In the genomic region with DNA sequence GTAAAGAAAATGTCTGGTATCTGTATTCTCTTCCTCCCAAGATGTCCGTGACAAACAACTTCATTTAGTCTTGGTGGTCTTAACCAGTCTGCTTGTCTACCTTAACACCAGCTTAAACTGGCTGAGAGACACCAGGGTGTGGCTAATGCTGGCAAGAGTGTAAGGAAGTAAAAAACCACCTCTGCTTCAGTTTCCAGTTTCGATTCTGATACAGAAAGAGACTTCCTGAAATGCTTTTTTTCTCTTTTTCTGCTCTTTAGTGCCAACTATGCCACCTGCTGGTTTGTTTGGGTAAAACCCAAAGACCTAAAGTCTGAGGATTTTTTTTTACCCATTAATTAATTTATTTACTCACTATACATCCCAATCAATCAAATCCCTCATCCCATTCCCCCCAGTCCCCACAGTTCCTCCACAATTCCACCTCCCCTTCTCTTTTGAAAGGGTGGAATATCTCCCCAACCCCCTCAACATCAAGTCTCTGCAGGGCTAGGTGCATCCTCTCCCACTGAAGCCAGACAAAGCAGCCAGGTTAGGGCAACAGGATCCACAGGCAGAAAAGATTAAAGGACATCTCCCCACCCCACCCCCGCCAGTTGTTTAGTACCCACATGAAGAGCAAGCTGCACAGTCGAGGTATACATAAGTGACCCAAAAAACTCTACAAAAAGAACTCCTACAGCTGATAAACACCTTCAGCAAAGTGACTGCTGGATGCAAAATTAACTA, we compare ENCODE assay signal across 8 mouse cellular contexts. TPM values are rescaled to one million over a fixed set of nuclear protein-coding genes. Genes with fewer than 3 reads are reported as not detected.
DNase-seq lines count a peak whose midpoint lies in the region; ATAC-seq and TF ChIP-seq lines count a peak whose summit lies in the region.
"Not testable (repeated sequence)": the region's sequence is repeated elsewhere in the genome, so short reads cannot be mapped to it uniquely, and the experiment has no call there.

Gene Samd9l (minus strand): TSS at position 233 of the 729 bp plus-strand sequence.

- not testable (repeated sequence) for H3K4me1 ChIP-seq in MEL (ENCODE audit: control insufficient read depth in 1 of 2, insufficient read depth in 2 of 2, low read length in 2 of 2); hindbrain, embryonic 16.5 days (ENCODE audit: control insufficient read depth, insufficient read depth, low read depth, low read length); lung, adult 2 months (ENCODE audit: control insufficient read depth, insufficient read depth, low read length)

- not testable (repeated sequence) for H3K27me3 ChIP-seq in MEL (ENCODE audit: control insufficient read depth in 1 of 2, insufficient read depth in 2 of 2, low read length in 2 of 2); hindbrain, embryonic 16.5 days (replicated peaks; ENCODE audit: control insufficient read depth, insufficient read depth, low read length)

- TF ChIP-seq CTCF in MEL (IDR thresholded peaks at IDR 0.05 in 2 of 3, conservative IDR thresholded peaks at IDR 0.05 in 1 of 3; ENCODE audit: control insufficient read depth in 1 of 3, insufficient read depth in 1 of 3, low read depth in 2 of 3, low read length in 3 of 3, poor library complexity in 1 of 3, severe bottlenecking in 1 of 3) = peak in 2 of 3 experiments; percentile 30 to 51; a peak in 3 of 6 replicates
- TF ChIP-seq CTCF in lung, adult 2 months (IDR thresholded peaks at IDR 0.05; ENCODE audit: insufficient read depth, low read length) = not testable (repeated sequence)

- WGBS in hindbrain, embryonic 16.5 days = 52% methylated on average over 4 of the region's 4 CpGs
- 20% methylated on average over 4 of the region's 4 CpGs for WGBS in lung, adult 2 months

- H3K36me3 ChIP-seq in MEL (ENCODE audit: control insufficient read depth in 1 of 2, insufficient read depth in 2 of 2, low read length in 2 of 2); hindbrain, embryonic 16.5 days (ENCODE audit: control insufficient read depth, insufficient read depth, low read length): not testable (repeated sequence)

- not testable (repeated sequence) for H3K27ac ChIP-seq in MEL (ENCODE audit: control insufficient read depth, low read depth, low read length); hindbrain, embryonic 16.5 days (ENCODE audit: low read depth, low read length)

- H3K9me3 ChIP-seq in MEL (replicated peaks; ENCODE audit: insufficient read depth, low read length); hindbrain, embryonic 16.5 days (ENCODE audit: control insufficient read depth, low read length): not testable (repeated sequence)

- peak in 1 of 2 experiments; percentile 15; a peak in 1 of 4 replicates for TF ChIP-seq EP300 in MEL (IDR thresholded peaks at IDR 0.05; ENCODE audit: low read depth in 1 of 2, low read length in 2 of 2)

- peak in 1 of 2 experiments; percentile 29; a peak in 1 of 4 replicates for TF ChIP-seq POLR2A in MEL (IDR thresholded peaks at IDR 0.05; ENCODE audit: control insufficient read depth in 1 of 2, insufficient read depth in 1 of 2, low read depth in 1 of 2, low read length in 2 of 2, poor library complexity in 1 of 2)
- not testable (repeated sequence) for TF ChIP-seq POLR2A in lung, adult 2 months (IDR thresholded peaks at IDR 0.05; ENCODE audit: borderline replicate concordance, extremely low read depth, low read depth, low read length)

- not testable (repeated sequence) for ATAC-seq in hindbrain, embryonic 16.5 days

- peak within 1 kb of the TSS; percentile 30 to 69 for H3K4me3 ChIP-seq in MEL (ENCODE audit: control insufficient read depth in 1 of 2, insufficient read depth in 1 of 2, low read depth in 2 of 2, low read length in 2 of 2)
- H3K4me3 ChIP-seq in hindbrain, embryonic 16.5 days (ENCODE audit: low read length) = not testable (repeated sequence)
- H3K4me3 ChIP-seq in lung, adult 2 months (replicated peaks; ENCODE audit: extremely low read depth, low read depth, low read length) = peak within 1 kb of the TSS; percentile 54

- peak within 1 kb of the TSS; percentile 48 for H3K9ac ChIP-seq in MEL (ENCODE audit: control insufficient read depth, low read depth, low read length, poor library complexity, severe bottlenecking)
- not testable (repeated sequence) for H3K9ac ChIP-seq in hindbrain, embryonic 16.5 days (ENCODE audit: low read depth, low read length)

- H3K4me2 ChIP-seq in hindbrain, embryonic 16.5 days (ENCODE audit: low read length) = 0 out of 2 replicates have a peak within 1 kb of the TSS, but pooled peaks have one; percentile 25

- not testable (repeated sequence) for H3K79me2 ChIP-seq in MEL (ENCODE audit: control insufficient read depth, insufficient read depth, low read length, poor library complexity)

- TF ChIP-seq RAD21 in MEL (IDR thresholded peaks at IDR 0.05; ENCODE audit: low read depth, low read length) = peak; percentile 57

- peak; percentile 92 for DNase-seq in MEL (ENCODE audit: low read depth, low spot score)
- DNase-seq in cerebellum, adult 18-20 months = peak; percentile 13 to 31
- peak; percentile 81 for DNase-seq in gastrocnemius, adult 18-20 months (ENCODE audit: low spot score)
- peak; percentile 64 for DNase-seq in layer of hippocampus, adult 9-11 months
- DNase-seq in lung, adult 2 months = peak; percentile 67
- peak; percentile 69 for DNase-seq in ovary, postnatal 14 days (ENCODE audit: low spot score)
- peak; percentile 48 for DNase-seq in testis, postnatal 14 days (ENCODE audit: low spot score)

TF ChIP-seq in MEL, 35 proteins besides CTCF, POLR2A, EP300 and RAD21:
- TF ChIP-seq SIN3A (IDR thresholded peaks at IDR 0.05; ENCODE audit: low read length) = peak; percentile 53; the same call in 1 of the 2 replicates
- peak; percentile 31; the same call in 1 of the 2 replicates for TF ChIP-seq ZC3H11A (IDR thresholded peaks at IDR 0.05; ENCODE audit: low read depth, low read length)
- peak; percentile 35; the same call in 1 of the 2 replicates for TF ChIP-seq TBP (IDR thresholded peaks at IDR 0.05; ENCODE audit: low read depth, low read length)
- TF ChIP-seq ETS1 (IDR thresholded peaks at IDR 0.05; ENCODE audit: low read depth, low read length) = peak; percentile 71
- TF ChIP-seq HCFC1 (IDR thresholded peaks at IDR 0.05; ENCODE audit: low read depth, low read length) = peak; percentile 53; the same call in 1 of the 2 replicates
- peak; percentile 65 for TF ChIP-seq SMC3 (IDR thresholded peaks at IDR 0.05; ENCODE audit: low read depth, low read length)
- peak; percentile 87 for TF ChIP-seq ZNF384 (IDR thresholded peaks at IDR 0.05; ENCODE audit: low read depth, low read length)
- TF ChIP-seq ELF1 (IDR thresholded peaks at IDR 0.05; ENCODE audit: low read depth, low read length) = peak; percentile 66
- peak; percentile 37; the same call in 1 of the 2 replicates for TF ChIP-seq MXI1 (IDR thresholded peaks at IDR 0.05; ENCODE audit: low read depth, low read length)
TF ChIP-seq in MEL: peak in this region for 9; not testable (repeated sequence) for 26.

RNA-seq across cellular contexts. Expression of gene Samd9l, which starts in this region (rescaled TPM):
- 2.3 and 2.6 TPM in 2 replicates for total RNA-seq in MEL (2012; rRNA removed)
- 1 to 10 TPM in 1 of 2 experiments, not detected in 1; 3.3 TPM for polyA plus RNA-seq in MEL (2012; ENCODE audit: insufficient read depth in 1 of 2, insufficient read length in 2 of 2, low read depth in 1 of 2, low replicate concordance in 2 of 2, missing spikeins in 1 of 2)
- 1 to 10 TPM; 2.9 to 4.9 TPM for total RNA-seq in gastrocnemius, adult 18-20 months (2021)
- 1.2 and 1.6 TPM in 2 replicates for polyA plus RNA-seq in hindbrain, embryonic 16.5 days (2015; fragmentation: Nextera tagmentation; extraction: Ambion mirVana)
- 1.7 and 3.7 TPM in 2 replicates for polyA plus RNA-seq in lung, adult 2 months (2012; rRNA removed)

Comparison
In these comparisons a context has a peak if more than half of its experiments do, and no peak if none do; other contexts are left out.
1. DNase-seq: peak in every context shown above with its lines; median percentile 92 in MEL; 81 in gastrocnemius, adult 18-20 months; 69 in ovary, postnatal 14 days; 67 in lung, adult 2 months; 64 in layer of hippocampus, adult 9-11 months; 48 in testis, postnatal 14 days; 22 in cerebellum, adult 18-20 months.